Mouse (Mus musculus): ENCODE measurements around the gene Tnrc6b.

GRCm38 (mm10) chr15:80781218-80781806, 70.2 kb downstream of the Tnrc6b start:
- TF ChIP-seq MYOD1 (IDR thresholded peaks at IDR 0.05; ENCODE audit: control insufficient read depth in 1 of 3, insufficient read length in 2 of 3, low read depth in 2 of 3): no peak
- no peak for TF ChIP-seq POLR2A (IDR thresholded peaks at IDR 0.05; ENCODE audit: insufficient read length, low read depth)
- no peak for TF ChIP-seq MYOG (IDR thresholded peaks at IDR 0.05; ENCODE audit: control insufficient read depth in 1 of 3, insufficient read depth in 1 of 3, insufficient read length in 2 of 3, low read depth in 2 of 3)
- TF ChIP-seq POLR2AphosphoS2 (IDR thresholded peaks at IDR 0.05; ENCODE audit: insufficient read length, low read depth): no peak
- no peak for TF ChIP-seq TCF12 (IDR thresholded peaks at IDR 0.05; ENCODE audit: insufficient read depth, poor library complexity, severe bottlenecking)
- no peak for TF ChIP-seq E2F4 (IDR thresholded peaks at IDR 0.05; ENCODE audit: insufficient read depth)
- TF ChIP-seq MAX (IDR thresholded peaks at IDR 0.05; ENCODE audit: low read depth): no peak
- TF ChIP-seq USF1 (IDR thresholded peaks at IDR 0.05; ENCODE audit: low read depth): no peak
